Mouse (Mus musculus) cortical plate, adult 2 months (tissue): ENCODE data around the gene Mgme1. TPM values are rescaled to one million over a fixed set of nuclear protein-coding genes. Genes with fewer than 3 reads are reported as not detected.

Source experiments
- H3K27ac ChIP-seq: fragments of 200-500 bp; 2 replicates; pipeline ENCODE4 v1.5.1; 2012; ENCODE audit warnings: low read length, control low read depth, inconsistent platforms; ENCODE audit not compliant: insufficient read depth
- H3K4me1 ChIP-seq: fragments of 200-500 bp; 2 replicates; pipeline ENCODE4 v1.6.1; 2011; ENCODE audit warnings: low read length; ENCODE audit not compliant: control insufficient read depth, insufficient read depth
- H3K4me3 ChIP-seq: fragments of 200-500 bp; 2 replicates; pipeline ENCODE4 v1.5.1; 2011; ENCODE audit warnings: mild to moderate bottlenecking, low read length, control low read depth; ENCODE audit not compliant: insufficient read depth
- CTCF ChIP-seq: fragments of 200-500 bp; IDR thresholded peaks from 2 replicates; pipeline ENCODE4 v1.5.1; 2011; ENCODE audit warnings: mild to moderate bottlenecking, control low read depth, low read length; ENCODE audit not compliant: insufficient read depth; ENCODE audit errors: extremely low read depth
- POLR2A ChIP-seq: fragments of 200-500 bp; IDR thresholded peaks from 2 replicates; pipeline ENCODE4 v1.6.1; 2011; ENCODE audit warnings: mild to moderate bottlenecking, low read length, control low read depth; ENCODE audit not compliant: insufficient read depth; ENCODE audit errors: extremely low read depth
- polyA plus RNA-seq: library from polyadenylated mRNA; depleted of rRNA; stranded (reverse); fragments of >200 nt; gene quantifications from 2 replicates; pipeline ENCODE4 v1.2.3, GENCODE M21; 2012

Mgme1 gene
- polyA plus RNA-seq, 1 experiment: 5.6 TPM

DNA sequence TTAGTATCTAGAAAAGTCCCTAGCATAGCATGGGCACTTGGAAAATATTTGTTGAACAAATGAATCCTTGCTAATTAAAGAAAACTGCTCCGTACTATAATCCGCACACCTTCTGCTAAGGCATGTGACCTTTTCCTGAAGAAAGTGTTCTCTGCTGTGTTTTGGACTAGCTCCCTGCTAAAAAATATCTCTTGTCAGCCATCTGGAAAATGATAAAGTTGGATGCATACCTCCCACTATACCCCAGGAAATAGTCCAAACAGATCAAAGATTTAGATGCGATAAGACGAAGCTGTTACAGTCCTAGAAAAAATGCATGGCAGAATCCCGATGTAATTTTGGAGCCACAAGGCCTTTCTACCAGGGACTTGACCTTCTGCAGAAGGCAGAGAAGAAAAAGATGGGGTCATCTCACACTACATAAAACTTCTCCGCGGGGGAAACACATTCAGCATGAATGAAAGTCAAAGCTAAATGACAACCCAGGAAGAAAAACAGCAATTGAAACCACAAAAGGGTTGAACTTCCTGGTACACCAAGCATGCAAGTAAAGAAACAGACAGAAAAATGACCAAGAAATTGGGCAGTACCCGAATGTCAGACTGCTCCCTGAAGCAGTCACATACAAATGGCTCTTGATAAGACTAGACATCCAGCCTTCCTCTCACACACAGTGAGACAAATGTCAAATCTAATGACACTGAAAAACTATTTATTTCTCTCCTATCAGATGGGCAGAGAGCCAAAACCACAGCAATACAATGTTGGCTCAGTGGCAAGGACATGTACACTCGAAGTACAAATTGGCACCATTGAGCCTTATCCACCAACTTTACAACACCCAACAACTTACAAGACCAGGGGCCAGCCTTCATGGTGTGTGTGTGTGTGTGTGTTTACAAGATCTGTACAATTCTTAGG, 29.5 kb downstream of the Mgme1 start:
- peak overlapping the region; percentile 87 for H3K27ac ChIP-seq
- H3K4me1 ChIP-seq: peaks cover 3% of the 10 kb centered on the region; the same call in 1 of the 2 replicates
- TF ChIP-seq CTCF: no peak
- TF ChIP-seq POLR2A: no peak
- no peak overlapping the region for H3K4me3 ChIP-seq

GRCm38 (mm10) chr2:144301101-144301500, 30.6 kb downstream of the Mgme1 start:
- no peak overlapping the region for H3K27ac ChIP-seq
- peaks cover 3% of the 10 kb centered on the region; the same call in 1 of the 2 replicates for H3K4me1 ChIP-seq
- H3K4me3 ChIP-seq: no peak overlapping the region
- TF ChIP-seq CTCF (no peak), POLR2A (no peak)

- Histone ChIP-seq H3K27ac (no peak overlapping the region), H3K4me1 (no peaks in the 10 kb centered on the region), H3K4me3 (no peak overlapping the region)
- TF ChIP-seq POLR2A: no peak
- peak; percentile 21; the same call in 1 of the 2 replicates for TF ChIP-seq CTCF
Observed at GRCm38 (mm10) chr2:144305721-144306294, 35.3 kb downstream of the Mgme1 start.

DNA sequence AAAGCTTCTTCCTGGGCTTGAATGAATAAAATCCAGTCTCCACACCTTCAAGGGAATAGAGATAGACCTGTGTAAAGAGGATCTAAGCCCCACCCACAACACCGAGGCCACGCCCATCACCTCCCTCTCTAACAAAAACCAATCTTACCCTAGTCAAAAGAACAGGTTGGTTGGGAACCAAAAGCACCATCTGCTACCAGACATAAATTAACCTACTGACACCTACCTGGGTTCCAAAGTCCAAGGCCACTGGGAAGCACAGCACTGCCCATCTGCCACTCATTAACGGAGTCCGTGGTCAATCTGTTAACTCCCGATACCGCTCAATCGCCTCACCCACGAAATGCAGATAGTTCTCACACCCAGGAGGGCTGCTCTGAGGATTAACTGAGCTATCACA, 38.1 kb downstream of the Mgme1 start:
- no peak overlapping the region for H3K4me3 ChIP-seq
- TF ChIP-seq CTCF: no peak
- H3K4me1 ChIP-seq: no peaks in the 10 kb centered on the region
- no peak overlapping the region for H3K27ac ChIP-seq

GRCm38 (mm10) chr2:144310273-144310672, 39.8 kb downstream of the Mgme1 start:
- H3K4me1 ChIP-seq: no peaks in the 10 kb centered on the region
- no peak overlapping the region for H3K27ac ChIP-seq
- TF ChIP-seq CTCF: no peak
- no peak for TF ChIP-seq POLR2A
- no peak overlapping the region for H3K4me3 ChIP-seq

- TF ChIP-seq CTCF (no peak), POLR2A (no peak)
- no peak overlapping the region for H3K4me3 ChIP-seq
- no peaks in the 10 kb centered on the region for H3K4me1 ChIP-seq
- H3K27ac ChIP-seq: no peak overlapping the region
Observed at GRCm38 (mm10) chr2:144311372-144311771, 40.9 kb downstream of the Mgme1 start.

DNA sequence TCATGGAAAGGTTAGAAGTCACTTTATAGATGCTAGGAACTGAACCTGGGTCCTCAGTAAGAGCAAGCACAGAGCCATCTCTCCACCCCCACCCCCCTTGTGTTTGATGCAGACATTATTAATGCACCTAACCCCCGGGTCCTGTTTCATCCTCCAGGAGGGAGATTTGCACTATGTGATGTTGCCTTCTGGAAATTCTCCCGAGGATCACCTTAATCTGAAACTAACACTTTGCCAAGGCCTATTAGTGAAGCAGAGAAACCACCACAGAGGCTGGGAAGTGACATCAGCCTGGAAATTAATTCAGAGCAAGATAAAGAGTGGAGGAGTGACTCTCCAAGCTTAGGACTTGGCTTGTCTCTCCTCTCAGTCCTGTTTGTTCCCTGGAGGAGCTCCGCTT, 53.8 kb downstream of the Mgme1 start:
- no peak overlapping the region for H3K27ac ChIP-seq
- no peak for TF ChIP-seq POLR2A
- no peak for TF ChIP-seq CTCF
- no peak overlapping the region for H3K4me3 ChIP-seq

GRCm38 (mm10) chr2:144329451-144329850, 59.0 kb downstream of the Mgme1 start:
- H3K4me1 ChIP-seq: no peaks in the 10 kb centered on the region
- H3K27ac ChIP-seq: no peak overlapping the region
- TF ChIP-seq CTCF (no peak), POLR2A (no peak)
- H3K4me3 ChIP-seq: peak overlapping the region; percentile 91

More for the DNA sequence above, 53.8 kb downstream of the Mgme1 start:
- H3K4me1 ChIP-seq: peaks cover 2% of the 10 kb centered on the region; the same call in 1 of the 2 replicates

GRCm38 (mm10) chr2:144329937-144330336, 59.5 kb downstream of the Mgme1 start:
- H3K27ac ChIP-seq: no peak overlapping the region
- peak overlapping the region; percentile 91 for H3K4me3 ChIP-seq
- no peaks in the 10 kb centered on the region for H3K4me1 ChIP-seq
- TF ChIP-seq CTCF (no peak), POLR2A (no peak)
